Mouse (Mus musculus): ENCODE measurements around the gene Ms4a4d. TPM values are rescaled to one million over a fixed set of nuclear protein-coding genes. Genes with fewer than 3 reads are reported as not detected.

The Ms4a4d gene
- 15.2 and 20.3 TPM in 2 replicates for polyA plus RNA-seq (2012; rRNA removed)

DNA sequence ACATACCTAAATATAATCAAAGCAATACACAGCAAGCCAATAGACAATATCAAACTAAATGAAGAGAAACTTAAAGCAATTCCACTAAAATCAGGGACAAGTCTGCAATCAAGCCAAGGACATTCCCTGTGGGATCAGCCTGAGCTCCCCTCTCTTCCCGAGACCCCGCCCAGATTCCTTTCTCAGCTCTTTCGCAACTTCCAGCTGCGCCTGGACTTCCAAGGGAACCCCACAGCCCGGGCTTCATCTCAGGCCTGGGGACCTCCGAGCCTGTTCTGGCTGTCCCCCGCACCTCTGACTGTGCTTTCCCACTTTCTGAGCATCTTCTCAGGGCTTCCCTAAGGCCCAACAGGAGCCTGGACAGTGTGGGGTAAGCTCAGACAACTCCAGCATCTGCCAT, at the start of gene Ms4a4d:
Ms4a4d (plus strand) TSS at position 209 of the 400 bp plus-strand sequence.

DNA sequence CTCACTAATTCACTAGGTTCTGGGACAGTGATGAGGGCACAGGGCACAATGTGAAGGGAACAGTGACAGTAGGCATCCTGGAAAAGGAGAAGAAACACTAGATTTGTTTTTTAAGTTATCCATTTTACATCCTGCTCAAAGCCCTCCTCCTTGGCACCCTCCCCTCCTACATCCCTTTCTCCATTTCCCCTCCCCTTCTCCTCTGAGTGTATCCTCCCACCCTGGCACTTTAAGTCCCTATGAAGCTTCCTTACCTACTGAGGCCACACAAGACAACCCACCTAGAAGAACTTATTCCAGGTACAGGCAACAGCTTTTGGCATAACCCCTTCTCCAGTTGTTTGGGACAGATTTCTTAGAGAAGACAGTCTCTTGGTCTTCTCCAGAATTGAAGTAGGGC, 20.4 kb upstream of the Ms4a4d start, which contains the start of gene Ms4a6b:
Ms4a6b (plus strand) TSS at position 267 of the 400 bp plus-strand sequence.

DNA sequence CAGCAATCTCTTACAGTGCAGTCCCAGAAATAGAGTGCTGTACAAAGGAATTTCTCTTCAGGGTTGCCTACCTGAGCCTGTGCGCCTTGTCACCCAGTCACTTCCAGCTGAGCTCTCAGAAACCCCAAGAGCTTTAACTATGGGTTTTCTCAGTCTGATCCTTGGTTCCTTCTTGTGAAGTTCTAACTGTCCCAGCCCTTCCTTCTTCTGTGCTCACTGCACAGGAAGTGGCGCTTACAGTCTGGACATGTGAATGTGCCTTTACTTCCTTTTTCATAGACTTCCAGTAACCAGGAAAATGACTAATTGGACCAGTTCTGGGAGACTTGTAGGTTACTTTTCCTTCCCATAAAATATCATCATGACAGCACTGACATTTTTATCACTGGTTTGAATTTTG, 68.0 kb downstream of the Ms4a4d start, which contains the start of gene Ms4a6d:
Ms4a6d (minus strand) TSS at position 247 of the 400 bp plus-strand sequence.

Other genes starting within 250 kb of the Ms4a4d start
- gene Ms4a14, start 222.3 kb upstream of the Ms4a4d start, polyA plus RNA-seq (2012; rRNA removed) = 0.15 and 0.25 TPM in 2 replicates
- gene Ms4a7, start 200.7 kb upstream of the Ms4a4d start, polyA plus RNA-seq (2012; rRNA removed) = 2.5 TPM in 2 replicates
- gene Ms4a4a, start 161.3 kb upstream of the Ms4a4d start, polyA plus RNA-seq (2012; rRNA removed) = 0.18 and 0.20 TPM in 2 replicates
- 0.11 and 0.48 TPM in 2 replicates for gene Ms4a4c, start 132.0 kb upstream of the Ms4a4d start, polyA plus RNA-seq (2012; rRNA removed)
- 0.46 and 0.55 TPM in 2 replicates for gene Ms4a4b, start 93.2 kb upstream of the Ms4a4d start, polyA plus RNA-seq (2012; rRNA removed)
- 1.8 and 2.4 TPM in 2 replicates for gene Ms4a6c, start 67.4 kb upstream of the Ms4a4d start, polyA plus RNA-seq (2012; rRNA removed)
- gene Gm8369, start 50.9 kb upstream of the Ms4a4d start, polyA plus RNA-seq (2012; rRNA removed) = not detected in 2 replicates
- 1.2 and 1.5 TPM in 2 replicates for gene Ms4a6b, start 20.3 kb upstream of the Ms4a4d start, polyA plus RNA-seq (2012; rRNA removed)
- 2.1 and 4.6 TPM in 2 replicates for gene Ms4a6d, start 68.0 kb downstream of the Ms4a4d start, polyA plus RNA-seq (2012; rRNA removed)
- gene Ms4a2, start 86.9 kb downstream of the Ms4a4d start, polyA plus RNA-seq (2012; rRNA removed) = not detected in 2 replicates
- not detected in 2 replicates for gene Ms4a3, start 104.0 kb downstream of the Ms4a4d start, polyA plus RNA-seq (2012; rRNA removed)
- gene Oosp2, start 123.8 kb downstream of the Ms4a4d start, polyA plus RNA-seq (2012; rRNA removed) = 0.24 TPM in 1 of 2 replicates, not detected in the other
- gene Oosp1, start 154.3 kb downstream of the Ms4a4d start, polyA plus RNA-seq (2012; rRNA removed) = 5.1 and 6.0 TPM in 2 replicates
- 1.6 and 2.0 TPM in 2 replicates for gene Oosp3, start 160.3 kb downstream of the Ms4a4d start, polyA plus RNA-seq (2012; rRNA removed)
- 0.10 and 0.12 TPM in 2 replicates for gene Gif, start 210.8 kb downstream of the Ms4a4d start, polyA plus RNA-seq (2012; rRNA removed)
- 6.4 and 6.7 TPM in 2 replicates for gene Mrpl16, start 233.6 kb downstream of the Ms4a4d start, polyA plus RNA-seq (2012; rRNA removed)